Mouse (Mus musculus) naive thymus-derived CD4-positive, alpha-beta T cell, adult 2 months (primary cell): ENCODE results near the gene Gm20498.
"Not testable (repeated sequence)": the region's sequence is repeated elsewhere in the genome, so short reads cannot be mapped to it uniquely, and the experiment has no call there.

ENCODE experiments used
- DNase-seq: peaks from one replicate; pipeline ENCODE4 v3.0.0-alpha.2; 2011; ENCODE audit warnings: low read depth

Gene Gm20498

GRCm38 (mm10) chr12:81532316-81533028 lies at the start of gene Gm20498, which contains the start of gene Synj2bp:
TSS of gene Gm20498 (minus strand) at chr12:81532905.
TSS of gene Synj2bp (minus strand) at chr12:81532911.
- DNase-seq = peak; percentile 78

- DNase-seq = no peak
Observed at GRCm38 (mm10) chr12:81568374-81568773, 35.7 kb upstream of the Gm20498 start, which contains the start of gene Adam21. TSS of gene Adam21 (minus strand) at chr12:81568474.

GRCm38 (mm10) chr12:81567931-81568330 lies 35.2 kb upstream of the Gm20498 start:
- no peak for DNase-seq

GRCm38 (mm10) chr12:81564173-81564572 lies 31.5 kb upstream of the Gm20498 start:
- DNase-seq = no peak

- no peak for DNase-seq
Observed at GRCm38 (mm10) chr12:81549286-81549685, 16.6 kb upstream of the Gm20498 start.

- DNase-seq = no peak
Observed at GRCm38 (mm10) chr12:81547163-81547562, 14.5 kb upstream of the Gm20498 start.

- no peak for DNase-seq
Observed at GRCm38 (mm10) chr12:81533029-81533419, 319 bp upstream of the Gm20498 start.

- peak; percentile 15 for DNase-seq
Observed at GRCm38 (mm10) chr12:81530587-81530986, 2.1 kb downstream of the Gm20498 start.

GRCm38 (mm10) chr12:81496906-81497305 lies 35.8 kb downstream of the Gm20498 start:
- not testable (repeated sequence) for DNase-seq

GRCm38 (mm10) chr12:81490491-81490890 lies 42.2 kb downstream of the Gm20498 start:
- DNase-seq = no peak

- DNase-seq = peak; percentile 7
Observed at GRCm38 (mm10) chr12:81485311-81485710, 47.4 kb downstream of the Gm20498 start.

GRCm38 (mm10) chr12:81484727-81485191 lies 47.9 kb downstream of the Gm20498 start, which contains the start of gene Cox16:
TSS of gene Cox16 (minus strand) at chr12:81485127.
- DNase-seq = peak; percentile 90

- no peak for DNase-seq
Observed at GRCm38 (mm10) chr12:81484212-81484611, 48.5 kb downstream of the Gm20498 start.

- DNase-seq = peak; percentile 56
Observed at GRCm38 (mm10) chr12:81483656-81484055, 49.0 kb downstream of the Gm20498 start.

- DNase-seq = not testable (repeated sequence)
Observed at GRCm38 (mm10) chr12:81459051-81459450, 73.7 kb downstream of the Gm20498 start.

GRCm38 (mm10) chr12:81438985-81439384 lies 93.7 kb downstream of the Gm20498 start:
- DNase-seq = not testable (repeated sequence)

GRCm38 (mm10) chr12:81434778-81435177 lies 97.9 kb downstream of the Gm20498 start:
- DNase-seq = not testable (repeated sequence)

- DNase-seq = no peak
Observed at GRCm38 (mm10) chr12:81421846-81422245, 110.9 kb downstream of the Gm20498 start, which contains the start of gene Adam4. TSS of gene Adam4 (minus strand) at chr12:81421946.

- DNase-seq = no peak
Observed at GRCm38 (mm10) chr12:81413211-81413610, 119.5 kb downstream of the Gm20498 start.

- DNase-seq = no peak
Observed at GRCm38 (mm10) chr12:81408966-81409365, 123.7 kb downstream of the Gm20498 start.

- DNase-seq = peak; percentile 39
Observed at GRCm38 (mm10) chr12:81402187-81402586, 130.5 kb downstream of the Gm20498 start.

- DNase-seq = not testable (repeated sequence)
Observed at GRCm38 (mm10) chr12:81379364-81379763, 153.3 kb downstream of the Gm20498 start, which contains the start of gene Gm4787. TSS of gene Gm4787 (minus strand) at chr12:81379464.

GRCm38 (mm10) chr12:81333841-81334240 lies 198.9 kb downstream of the Gm20498 start:
- DNase-seq = no peak
